Mouse (Mus musculus): ENCODE data around the gene D1Ertd622e. TPM values are rescaled to one million over a fixed set of nuclear protein-coding genes. Genes with fewer than 3 reads are reported as not detected.

The D1Ertd622e gene
- 13.9 TPM in 2 replicates for polyA plus RNA-seq (2015; fragmentation: Nextera tagmentation; extraction: Ambion mirVana)

DNA sequence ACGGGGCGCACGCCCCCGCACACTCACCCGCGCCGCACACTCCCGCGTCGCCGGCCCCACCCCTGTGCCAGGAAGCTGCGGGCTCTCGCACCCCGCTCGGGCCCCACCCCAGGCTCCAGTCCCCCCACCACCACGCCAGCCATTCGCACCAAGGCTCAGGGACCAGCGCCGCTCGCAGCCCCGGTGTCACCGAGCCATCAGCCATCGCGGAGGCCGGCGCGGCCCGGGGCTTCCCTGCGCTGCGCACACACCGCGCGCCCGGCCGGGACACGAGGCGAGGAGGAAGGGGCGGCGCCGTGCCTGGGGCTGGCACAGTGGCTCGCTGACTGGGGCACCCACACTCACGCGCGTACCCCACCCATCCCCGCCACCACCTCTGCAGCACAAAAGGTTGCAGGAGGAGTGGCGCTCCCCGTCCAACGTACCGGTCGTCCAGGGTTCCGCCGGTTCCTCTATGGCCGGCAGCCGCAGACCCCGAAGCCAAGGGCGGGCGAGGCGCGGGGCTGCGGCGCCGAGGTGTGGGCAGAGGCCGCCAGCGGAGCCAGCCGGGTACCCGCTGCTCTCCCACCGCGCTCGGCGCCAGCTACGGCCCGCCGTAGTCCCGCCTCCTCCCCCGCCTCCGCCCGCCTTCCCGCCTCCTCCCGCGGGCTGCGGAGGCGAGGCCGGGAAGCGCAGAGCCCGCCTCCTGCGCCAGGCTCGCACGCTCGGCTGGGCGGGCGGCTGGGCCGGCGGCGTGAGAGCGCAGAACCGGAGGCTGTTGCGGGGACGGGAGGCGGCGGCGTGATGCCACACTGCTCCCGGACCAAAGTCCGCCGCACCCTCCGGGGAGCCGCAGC, at the start of gene D1Ertd622e:
TSS of gene D1Ertd622e (minus strand) at position 669 of the 836 bp plus-strand sequence.
- under 1% methylated on average over 70 of the region's 106 CpGs for WGBS
- Histone ChIP-seq H3K27me3 (no peaks in the 10 kb centered on the region), H3K27ac (peak within 1 kb of the TSS; percentile 87), H3K4me2 (peak within 1 kb of the TSS; percentile 88), H3K4me3 (peak within 1 kb of the TSS; percentile 84), H3K36me3 (no peaks in the 10 kb centered on the region), H3K9me3 (no peaks in the 10 kb centered on the region), H3K4me1 (0 out of 2 replicates have a peak, but pooled peaks cover 4% of the 10 kb centered on the region), H3K9ac (peak within 1 kb of the TSS; percentile 73)
- peak; percentile 93 for ATAC-seq (ENCODE audit: insufficient number of reproducible peaks, low FRiP score, low TSS enrichment, low read depth)

GRCm38 (mm10) chr1:97710520-97710919, 48.6 kb upstream of the D1Ertd622e start:
- H3K4me1 ChIP-seq: no peaks in the 10 kb centered on the region
- no peaks in the 10 kb centered on the region for H3K27me3 ChIP-seq
- H3K4me3 ChIP-seq: no peak overlapping the region
- no peak for ATAC-seq (ENCODE audit: insufficient number of reproducible peaks, low FRiP score, low TSS enrichment, low read depth)
- no peak overlapping the region for H3K4me2 ChIP-seq
- H3K9ac ChIP-seq: no peak overlapping the region
- peaks cover 38% of the 10 kb centered on the region for H3K36me3 ChIP-seq
- H3K9me3 ChIP-seq: no peaks in the 10 kb centered on the region
- no peak overlapping the region for H3K27ac ChIP-seq
- WGBS: 92% methylated on average over 3 of the region's 3 CpGs

DNA sequence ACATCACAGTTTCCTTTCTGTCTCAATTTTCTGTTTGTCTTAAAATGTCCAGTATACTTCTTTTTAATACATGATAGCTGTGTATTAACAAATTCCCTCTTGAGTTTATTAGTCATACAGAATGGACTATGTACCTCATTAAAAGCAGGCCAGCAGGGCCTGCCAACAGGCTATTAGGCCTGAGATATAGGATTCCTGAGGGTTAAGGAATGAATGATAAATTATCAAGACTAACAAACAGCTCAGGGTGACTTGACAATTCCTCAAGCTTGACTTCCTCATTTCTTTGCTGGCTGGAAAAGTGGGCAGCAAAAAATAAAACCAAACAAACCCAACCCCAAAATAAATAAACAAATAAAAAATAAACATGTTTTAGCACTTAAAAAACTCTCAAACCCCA, 43.5 kb upstream of the D1Ertd622e start:
- Histone ChIP-seq H3K9ac (no peak overlapping the region), H3K27ac (no peak overlapping the region)

GRCm38 (mm10) chr1:97704646-97705045, 42.8 kb upstream of the D1Ertd622e start:
- H3K4me3 ChIP-seq: no peak overlapping the region
- WGBS: 83% methylated on average over 1 of the region's 1 CpGs
- no peaks in the 10 kb centered on the region for H3K4me1 ChIP-seq
- no peak overlapping the region for H3K4me2 ChIP-seq
- H3K9me3 ChIP-seq: no peaks in the 10 kb centered on the region
- H3K9ac ChIP-seq: no peak overlapping the region
- no peaks in the 10 kb centered on the region for H3K27me3 ChIP-seq
- H3K27ac ChIP-seq: no peak overlapping the region
- peaks cover 19% of the 10 kb centered on the region; the same call in 1 of the 2 replicates for H3K36me3 ChIP-seq
- ATAC-seq (ENCODE audit: insufficient number of reproducible peaks, low FRiP score, low TSS enrichment, low read depth): no peak

More for the DNA sequence above, 43.5 kb upstream of the D1Ertd622e start:
- no peaks in the 10 kb centered on the region for H3K4me1 ChIP-seq
- H3K4me2 ChIP-seq: no peak overlapping the region
- H3K36me3 ChIP-seq: peaks cover 25% of the 10 kb centered on the region; the same call in 1 of the 2 replicates
- H3K27me3 ChIP-seq: no peaks in the 10 kb centered on the region
- no peaks in the 10 kb centered on the region for H3K9me3 ChIP-seq
- ATAC-seq (ENCODE audit: insufficient number of reproducible peaks, low FRiP score, low TSS enrichment, low read depth): no peak
- H3K4me3 ChIP-seq: no peak overlapping the region

GRCm38 (mm10) chr1:97698956-97699570, 37.2 kb upstream of the D1Ertd622e start:
- H3K4me1 ChIP-seq: no peaks in the 10 kb centered on the region
- peaks cover under 1% of the 10 kb centered on the region; the same call in 1 of the 2 replicates for H3K36me3 ChIP-seq
- WGBS: 15% methylated on average over 11 of the region's 11 CpGs
- H3K4me3 ChIP-seq: no peak overlapping the region
- H3K9ac ChIP-seq: no peak overlapping the region
- no peaks in the 10 kb centered on the region for H3K9me3 ChIP-seq
- peak; percentile 52; the same call in 1 of the 2 replicates for ATAC-seq (ENCODE audit: insufficient number of reproducible peaks, low FRiP score, low TSS enrichment, low read depth)
- H3K4me2 ChIP-seq: no peak overlapping the region
- H3K27me3 ChIP-seq: no peaks in the 10 kb centered on the region
- H3K27ac ChIP-seq: no peak overlapping the region

GRCm38 (mm10) chr1:97697273-97697672, 35.4 kb upstream of the D1Ertd622e start:
- no peaks in the 10 kb centered on the region for H3K36me3 ChIP-seq
- no peaks in the 10 kb centered on the region for H3K4me1 ChIP-seq
- no peak overlapping the region for H3K9ac ChIP-seq
- no peak for ATAC-seq (ENCODE audit: insufficient number of reproducible peaks, low FRiP score, low TSS enrichment, low read depth)
- H3K9me3 ChIP-seq: no peaks in the 10 kb centered on the region
- H3K27me3 ChIP-seq: no peaks in the 10 kb centered on the region
- H3K4me3 ChIP-seq: no peak overlapping the region
- WGBS: 91% methylated on average over 1 of the region's 1 CpGs
- H3K27ac ChIP-seq: no peak overlapping the region
- no peak overlapping the region for H3K4me2 ChIP-seq

DNA sequence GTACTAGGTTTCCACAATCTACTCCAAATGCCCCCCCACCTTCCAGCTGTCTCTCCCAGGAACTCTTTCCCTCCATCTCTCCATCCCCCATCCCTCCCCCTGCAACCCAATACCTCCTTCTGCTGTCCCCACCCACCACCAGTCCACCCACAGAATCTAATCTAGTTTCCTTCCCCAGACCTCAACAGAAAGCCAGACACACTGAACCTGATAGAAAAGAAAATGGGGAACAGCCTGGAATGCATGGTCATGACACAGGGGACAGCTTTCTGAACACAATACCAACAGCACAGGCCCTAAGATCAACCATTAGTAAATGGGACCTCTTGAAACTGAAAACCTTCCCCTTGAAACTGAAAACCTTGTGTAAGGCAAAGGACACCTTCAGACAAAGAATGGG, 32.0 kb upstream of the D1Ertd622e start:
- H3K27ac ChIP-seq: no peak overlapping the region
- ATAC-seq (ENCODE audit: insufficient number of reproducible peaks, low FRiP score, low TSS enrichment, low read depth): no peak

DNA sequence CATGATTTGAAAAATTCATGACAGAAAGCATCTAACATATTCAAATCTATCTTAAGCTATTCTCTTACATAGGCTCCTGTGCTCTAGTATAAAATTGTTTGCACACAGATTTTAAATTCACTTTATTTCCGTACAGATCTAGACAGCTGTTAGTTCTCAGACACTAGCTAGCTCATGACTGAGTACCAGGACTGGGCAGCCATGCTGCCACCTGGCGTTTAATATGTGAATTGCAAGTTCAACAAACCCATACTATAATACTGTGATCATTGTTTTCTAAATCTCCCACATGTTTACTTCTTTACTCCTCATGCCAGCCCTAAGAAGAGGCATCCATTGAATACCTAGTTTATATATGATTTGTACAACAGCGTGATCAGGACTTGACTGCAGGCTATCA, 26.9 kb upstream of the D1Ertd622e start:
- WGBS: 16% methylated on average over 3 of the region's 3 CpGs
- H3K4me2 ChIP-seq: no peak overlapping the region
- H3K27me3 ChIP-seq: no peaks in the 10 kb centered on the region
- H3K9me3 ChIP-seq: no peaks in the 10 kb centered on the region
- no peak overlapping the region for H3K9ac ChIP-seq
- no peak overlapping the region for H3K4me3 ChIP-seq
- no peak for ATAC-seq (ENCODE audit: insufficient number of reproducible peaks, low FRiP score, low TSS enrichment, low read depth)
- H3K36me3 ChIP-seq: no peaks in the 10 kb centered on the region
- no peaks in the 10 kb centered on the region for H3K4me1 ChIP-seq
- no peak overlapping the region for H3K27ac ChIP-seq

More for the DNA sequence above, 32.0 kb upstream of the D1Ertd622e start:
- no peaks in the 10 kb centered on the region for H3K9me3 ChIP-seq
- no peaks in the 10 kb centered on the region for H3K36me3 ChIP-seq
- no peak overlapping the region for H3K9ac ChIP-seq
- H3K4me1 ChIP-seq: no peaks in the 10 kb centered on the region
- H3K27me3 ChIP-seq: no peaks in the 10 kb centered on the region
- H3K4me3 ChIP-seq: no peak overlapping the region
- H3K4me2 ChIP-seq: no peak overlapping the region

GRCm38 (mm10) chr1:97676526-97677177, 14.8 kb upstream of the D1Ertd622e start:
- H3K27me3 ChIP-seq: no peaks in the 10 kb centered on the region
- H3K9ac ChIP-seq: no peak overlapping the region
- no peaks in the 10 kb centered on the region for H3K9me3 ChIP-seq
- H3K4me2 ChIP-seq: no peak overlapping the region
- no peaks in the 10 kb centered on the region for H3K4me1 ChIP-seq
- no peak overlapping the region for H3K4me3 ChIP-seq
- no peaks in the 10 kb centered on the region for H3K36me3 ChIP-seq
- no peak for ATAC-seq (ENCODE audit: insufficient number of reproducible peaks, low FRiP score, low TSS enrichment, low read depth)
- 66% methylated on average over 4 of the region's 4 CpGs for WGBS
- no peak overlapping the region for H3K27ac ChIP-seq

GRCm38 (mm10) chr1:97676115-97676514, 14.2 kb upstream of the D1Ertd622e start:
- H3K9me3 ChIP-seq: no peaks in the 10 kb centered on the region
- 62% methylated on average over 2 of the region's 2 CpGs for WGBS
- no peaks in the 10 kb centered on the region for H3K27me3 ChIP-seq
- ATAC-seq (ENCODE audit: insufficient number of reproducible peaks, low FRiP score, low TSS enrichment, low read depth): no peak
- H3K9ac ChIP-seq: no peak overlapping the region
- no peak overlapping the region for H3K4me2 ChIP-seq
- no peaks in the 10 kb centered on the region for H3K4me1 ChIP-seq
- H3K36me3 ChIP-seq: no peaks in the 10 kb centered on the region
- no peak overlapping the region for H3K27ac ChIP-seq
- H3K4me3 ChIP-seq: no peak overlapping the region

- Histone ChIP-seq H3K27me3 (no peaks in the 10 kb centered on the region), H3K9me3 (no peaks in the 10 kb centered on the region), H3K4me2 (no peak overlapping the region), H3K4me1 (no peaks in the 10 kb centered on the region), H3K36me3 (no peaks in the 10 kb centered on the region), H3K9ac (no peak overlapping the region), H3K27ac (no peak overlapping the region), H3K4me3 (no peak overlapping the region)
- no peak for ATAC-seq (ENCODE audit: insufficient number of reproducible peaks, low FRiP score, low TSS enrichment, low read depth)
- 70% methylated on average over 2 of the region's 2 CpGs for WGBS
These were observed 11.0 kb upstream of the D1Ertd622e start for GRCm38 (mm10) chr1:97672849-97673248.

DNA sequence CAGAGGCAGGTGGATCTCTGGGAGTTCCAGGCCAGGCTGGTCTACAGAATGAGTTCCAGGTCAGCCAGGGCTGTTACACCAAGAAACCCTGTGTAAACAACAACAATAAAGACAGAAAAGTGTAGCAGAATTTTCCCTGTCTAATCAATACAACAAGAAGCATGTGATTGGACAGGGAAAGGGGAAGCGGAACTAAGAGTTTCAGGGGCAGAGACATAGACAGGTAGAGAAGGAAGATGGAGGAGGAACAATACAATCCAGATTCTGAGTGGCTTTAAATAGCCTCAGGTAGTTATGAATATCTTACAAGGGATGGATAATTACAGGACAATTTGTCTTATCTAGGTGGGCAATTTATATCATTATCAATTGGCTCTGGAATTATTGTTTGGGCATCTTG, 5.4 kb upstream of the D1Ertd622e start:
- ATAC-seq (ENCODE audit: insufficient number of reproducible peaks, low FRiP score, low TSS enrichment, low read depth): no peak

More for the DNA sequence above, 5.4 kb upstream of the D1Ertd622e start:
- no peaks in the 10 kb centered on the region for H3K36me3 ChIP-seq
- no peaks in the 10 kb centered on the region for H3K4me1 ChIP-seq
- no peaks in the 10 kb centered on the region for H3K27me3 ChIP-seq
- no peak overlapping the region for H3K9ac ChIP-seq
- H3K9me3 ChIP-seq: no peaks in the 10 kb centered on the region
- no peak overlapping the region for H3K4me2 ChIP-seq
- H3K4me3 ChIP-seq: no peak overlapping the region
- H3K27ac ChIP-seq: no peak overlapping the region
- 86% methylated on average over 1 of the region's 1 CpGs for WGBS
